Mouse (Mus musculus) liver, postnatal 0 days (tissue): ENCODE data around the gene Tmem131l.

ENCODE experiments used
- CTCF ChIP-seq: sonication (generic); IDR thresholded peaks from 2 replicates; pipeline ENCODE4 v1.5.1; 2016; ENCODE audit warnings: antibody characterized with exemption, low read depth
- EP300 ChIP-seq: IDR thresholded peaks from 2 replicates; pipeline ENCODE4 v1.6.1; 2016; ENCODE audit warnings: antibody characterized with exemption, low read depth, mild to moderate bottlenecking

- TF ChIP-seq CTCF, result no peak
- TF ChIP-seq EP300, result no peak
Observed at GRCm38 (mm10) chr3:83973339-83973738, 66.6 kb downstream of the Tmem131l start.
